12 mouse cellular contexts compared by ENCODE assay signal in genomic region chr11:61416540-61416939, GRCm38 (mm10). TPM values are rescaled to one million over a fixed set of nuclear protein-coding genes. Genes with fewer than 3 reads are reported as not detected.
A peak's percentile ranks its signal among the peaks of the same experiment; 100 is the strongest.
DNase-seq lines count a peak whose midpoint lies in the region; ATAC-seq and TF ChIP-seq lines count a peak whose summit lies in the region.
"Not testable (repeated sequence)": the region's sequence is repeated elsewhere in the genome, so short reads cannot be mapped to it uniquely, and the experiment has no call there.
"Had no signal": no experiment of that assay in that cellular context is flagged by ENCODE, and none has a peak within 500 bp of the region (broad histone marks: within the 10 kb centered on the region; RNA-seq: fewer than 3 reads in every experiment).

No protein-coding gene starts in this region.

- not testable (repeated sequence) for TF ChIP-seq EP300 in stomach, postnatal 0 days (optimal IDR thresholded peaks at IDR 0.05)

- not testable (repeated sequence) for H3K27me3 ChIP-seq in stomach, postnatal 0 days (ENCODE audit: control insufficient read depth, insufficient read depth, low read length)

- intact Hi-C loops in left cerebral cortex, adult 2 months (cut with DNase I) = loop anchor here (5.0 kb wide), 2 partner anchors 201 to 296 kb away; no protein-coding TSS in a partner anchor

- 87% methylated on average over 17 of the region's 17 CpGs for WGBS in stomach, postnatal 0 days

- not testable (repeated sequence) for TF ChIP-seq POLR2A in brain, embryonic 14.5 days (IDR thresholded peaks at IDR 0.05; ENCODE audit: borderline replicate concordance, extremely low read depth, insufficient read depth, insufficient read length, poor library complexity, severe bottlenecking)

- peak; percentile 51 for DNase-seq in CD4-positive, CD25-positive, alpha-beta regulatory T cell, adult 2 months (ENCODE audit: low read depth, low spot score)
- DNase-seq in T-cell, adult 2 months (ENCODE audit: low spot score) = peak; percentile 50
- not testable (repeated sequence) for DNase-seq in brain, embryonic 14.5 days (ENCODE audit: low read depth); left cerebral cortex, adult 2 months (ENCODE audit: extremely low spot score in 1 of 2, low spot score in 2 of 2); stomach, postnatal 0 days (ENCODE audit: low spot score)
- DNase-seq in induced T-regulatory cell, adult 2 months (ENCODE audit: low read depth) = peak; percentile 62
- DNase-seq in lung, postnatal 25 days (ENCODE audit: low spot score) = peak; percentile 19

- H3K4me1 ChIP-seq in stomach, postnatal 0 days (replicated peaks; ENCODE audit: control insufficient read depth, insufficient read depth) = not testable (repeated sequence)

- not testable (repeated sequence) for H3K9ac ChIP-seq in stomach, postnatal 0 days (ENCODE audit: low read length)

- not testable (repeated sequence) for H3K36me3 ChIP-seq in stomach, postnatal 0 days (ENCODE audit: control insufficient read depth, insufficient read depth, low read length)

- H3K9me3 ChIP-seq in stomach, postnatal 0 days (ENCODE audit: control insufficient read depth, low read length) = not testable (repeated sequence)

- ATAC-seq in stomach, postnatal 0 days (ENCODE audit: low FRiP score, low TSS enrichment) = not testable (repeated sequence)

- H3K27ac ChIP-seq in left cerebral cortex, adult 2 months; stomach, postnatal 0 days (replicated peaks): not testable (repeated sequence)

- H3K4me2 ChIP-seq in stomach, postnatal 0 days (replicated peaks; ENCODE audit: low read depth) = not testable (repeated sequence)

- not testable (repeated sequence) for H3K4me3 ChIP-seq in left cerebral cortex, adult 2 months; stomach, postnatal 0 days (ENCODE audit: low read depth, low read length)

- TF ChIP-seq CTCF in brain, embryonic 14.5 days (IDR thresholded peaks at IDR 0.05; ENCODE audit: borderline replicate concordance, extremely low read depth, insufficient read depth, insufficient read length) = peak; percentile 35; the same call in 1 of the 2 replicates
- TF ChIP-seq CTCF in left cerebral cortex, adult 2 months (IDR thresholded peaks at IDR 0.05) = peak; percentile 72
- peak; percentile 71 for TF ChIP-seq CTCF in stomach, postnatal 0 days (IDR thresholded peaks at IDR 0.05; ENCODE audit: low read depth)

RNA-seq across cellular contexts. Expression of gene Rnf112, which starts 37.4 kb away (rescaled TPM):
- 62.5 and 88.6 TPM in 2 replicates for polyA plus RNA-seq in brain, embryonic 14.5 days (2012; rRNA removed)
- 100 to 1,000 TPM; 328 to 336 TPM for total RNA-seq in left cerebral cortex, adult 2 months (2021)
- 0.84 and 1.3 TPM in 2 replicates for polyA plus RNA-seq in stomach, postnatal 0 days (2015; fragmentation: Nextera tagmentation; extraction: Ambion mirVana)
- total RNA-seq: megakaryocyte-erythroid progenitor cell, adult 5-6 weeks; monocyte, adult 5-6 weeks; neutrophil, adult 5-6 weeks had no signal
- polyA plus RNA-seq: activated CD4-positive, CD25-positive, alpha-beta regulatory T cell, adult 4 months; inflammation-experienced regulatory T-cells, adult 6 months had no signal

RNA-seq across cellular contexts. Expression of gene Slc47a1, which starts 38.4 kb away (rescaled TPM):
- polyA plus RNA-seq in brain, embryonic 14.5 days (2012; rRNA removed) = 0.10 and 0.18 TPM in 2 replicates
- 1 to 10 TPM; 1.4 to 2.3 TPM for total RNA-seq in left cerebral cortex, adult 2 months (2021)
- polyA plus RNA-seq in stomach, postnatal 0 days (2015; fragmentation: Nextera tagmentation; extraction: Ambion mirVana) = 1.3 and 1.4 TPM in 2 replicates
- total RNA-seq: megakaryocyte-erythroid progenitor cell, adult 5-6 weeks; monocyte, adult 5-6 weeks; neutrophil, adult 5-6 weeks had no signal
- polyA plus RNA-seq: activated CD4-positive, CD25-positive, alpha-beta regulatory T cell, adult 4 months; inflammation-experienced regulatory T-cells, adult 6 months had no signal

Comparison
In these comparisons a context has a peak if more than half of its experiments do, and no peak if none do; other contexts are left out.
1. RNA of gene Rnf112, which starts 37.4 kb away (polyA plus RNA-seq): 62.5 to 88.6 TPM in brain, embryonic 14.5 days; 0.84 to 1.3 TPM in stomach, postnatal 0 days; every median in the first group is over 10 times any median in the second.
2. Peak in every context shown above with its lines, with median percentiles within 50 percentile points of each other: CTCF ChIP-seq.